Mouse (Mus musculus): ENCODE measurements at regions not wholly inside any gene's neighbourhood (a gene's known extent, or its start where the extent isn't known, plus 50 kb on each side); places are given as distances from the start of the nearest gene placed in this dataset.

- TF ChIP-seq POLR2A (IDR thresholded peaks at IDR 0.05; ENCODE audit: borderline replicate concordance, insufficient read depth, low read length) (no peak), CTCF (IDR thresholded peaks at IDR 0.05; ENCODE audit: borderline replicate concordance, insufficient read depth, low read depth, low read length) (no peak)
Measured at GRCm38 (mm10) chr2:48536930-48537329, 277.0 kb upstream of the Acvr2a start.
